Mouse (Mus musculus) embryo, embryonic 11 days (tissue): ENCODE data around the gene Dlx1.
A peak's percentile ranks its signal among the peaks of the same experiment; 100 is the strongest.

Experiments used
- DNase-seq: peaks from one replicate; pipeline ENCODE4 v3.0.0-alpha.2; 2015

Gene Dlx1

GRCm38 (mm10) chr2:71547829-71548228, 19.9 kb downstream of the Dlx1 start:
- DNase-seq: peak; percentile 89

GRCm38 (mm10) chr2:71550330-71550729, 22.4 kb downstream of the Dlx1 start:
- no peak for DNase-seq

DNA sequence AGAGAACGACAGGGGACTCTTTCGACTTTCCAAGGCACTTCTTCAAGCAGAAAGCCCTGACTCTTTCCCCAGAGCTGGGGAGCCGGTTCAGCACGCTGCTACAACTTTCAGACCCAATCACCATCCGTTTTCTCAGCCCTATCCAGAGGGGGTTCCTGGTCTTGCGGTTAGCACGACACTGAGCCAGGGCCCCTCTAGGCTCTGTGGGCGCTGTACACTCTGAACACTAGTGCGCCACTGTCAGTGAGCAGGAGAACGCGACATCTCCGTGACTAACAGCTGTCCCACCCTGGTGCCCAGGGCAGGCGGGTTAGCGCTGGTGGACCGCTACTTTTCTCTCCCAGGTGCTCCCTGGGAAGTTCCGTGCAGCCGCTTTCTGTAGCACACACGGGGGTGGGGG, 23.8 kb downstream of the Dlx1 start:
- peak; percentile 34 for DNase-seq

GRCm38 (mm10) chr2:71556071-71556470, 28.2 kb downstream of the Dlx1 start:
- DNase-seq: no peak

- DNase-seq: no peak
Measured at GRCm38 (mm10) chr2:71566466-71566865, 38.6 kb downstream of the Dlx1 start.

DNA sequence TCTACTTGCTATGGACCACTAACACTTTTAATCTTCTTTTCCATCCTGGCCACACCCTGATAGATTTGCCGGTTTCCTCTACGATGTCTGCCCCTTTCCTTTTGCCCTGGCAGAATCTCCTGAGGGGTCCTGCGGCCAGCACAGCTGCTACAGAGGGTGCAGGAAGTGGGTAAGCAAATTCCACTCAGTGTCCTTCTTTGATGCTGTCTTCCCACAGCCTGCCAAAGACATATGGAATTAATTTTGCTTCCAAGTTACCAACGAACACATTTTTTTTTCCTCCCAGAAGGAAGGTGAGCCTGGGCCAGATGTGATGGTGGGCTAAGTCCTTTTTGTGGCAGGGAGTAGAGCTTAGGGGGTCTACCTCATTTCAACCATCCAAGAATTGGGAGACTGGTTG, 45.8 kb downstream of the Dlx1 start:
- peak; percentile 61 for DNase-seq

DNA sequence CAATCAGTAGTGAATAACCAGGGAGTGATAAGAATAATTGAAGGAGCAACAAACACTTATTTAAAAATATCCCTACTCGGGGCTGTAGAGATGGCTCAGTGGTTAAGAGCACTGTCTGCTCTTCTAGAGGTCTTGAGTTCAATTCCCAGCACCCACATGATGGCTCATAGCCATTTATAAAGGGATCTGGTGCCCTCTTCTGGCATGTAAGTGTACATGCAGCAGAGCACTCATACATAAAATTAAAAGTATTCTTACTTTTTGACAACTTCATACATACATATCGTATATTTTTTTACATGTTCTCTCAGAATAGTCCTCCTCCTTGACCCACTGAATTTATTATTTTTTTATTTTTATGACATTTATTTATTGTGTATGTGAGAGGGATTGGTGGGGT, 49.1 kb downstream of the Dlx1 start:
- DNase-seq: no peak

DNA sequence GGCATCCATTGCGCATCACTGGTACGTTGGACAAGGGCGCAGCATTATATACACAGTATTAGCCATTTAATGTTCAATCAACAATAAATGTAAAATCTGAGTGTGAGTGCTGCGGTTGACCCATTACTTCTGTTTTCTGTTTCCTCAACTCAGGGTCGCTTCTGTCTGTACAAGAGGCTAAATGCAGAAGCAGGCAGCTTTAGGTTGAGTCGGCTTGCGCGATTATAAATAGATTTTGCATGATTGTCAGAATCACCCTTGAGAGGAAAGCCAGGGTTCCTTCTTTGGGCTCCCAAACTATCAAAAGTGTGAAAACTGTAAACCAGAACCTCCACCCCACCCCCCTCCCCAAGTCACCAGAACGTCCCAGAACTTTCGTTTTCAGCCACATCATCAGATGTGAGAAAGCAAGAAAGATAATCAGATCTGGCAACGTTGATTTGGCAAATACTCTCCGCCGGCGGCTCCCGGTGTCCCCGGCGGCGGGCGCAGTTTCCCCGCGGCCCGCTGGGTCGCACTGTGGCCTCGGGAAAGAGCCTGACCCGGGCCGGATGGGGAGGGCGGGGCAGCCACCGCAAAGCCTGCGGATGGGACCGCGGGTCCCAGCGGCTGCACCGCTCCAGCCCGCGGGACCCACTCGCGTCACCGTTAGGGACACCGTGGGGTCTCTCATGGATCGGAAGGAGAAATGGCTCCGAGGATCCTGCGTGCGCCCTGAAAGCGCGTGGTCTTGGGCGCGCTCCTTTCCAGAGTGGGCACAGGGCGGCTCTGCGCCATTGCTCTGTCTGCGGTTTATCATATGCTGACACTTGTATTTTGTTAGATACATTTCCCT, 52.9 kb downstream of the Dlx1 start:
- DNase-seq: peak; percentile 88

- DNase-seq: no peak
Measured at GRCm38 (mm10) chr2:71581488-71581887, 53.6 kb downstream of the Dlx1 start.
